Mouse (Mus musculus): Measurements from ENCODE around the gene Ppfia2. TPM values are rescaled to one million over a fixed set of nuclear protein-coding genes. Genes with fewer than 3 reads are reported as not detected.

The Ppfia2 gene
- polyA plus RNA-seq, 1 experiment, result 0.87 TPM

DNA sequence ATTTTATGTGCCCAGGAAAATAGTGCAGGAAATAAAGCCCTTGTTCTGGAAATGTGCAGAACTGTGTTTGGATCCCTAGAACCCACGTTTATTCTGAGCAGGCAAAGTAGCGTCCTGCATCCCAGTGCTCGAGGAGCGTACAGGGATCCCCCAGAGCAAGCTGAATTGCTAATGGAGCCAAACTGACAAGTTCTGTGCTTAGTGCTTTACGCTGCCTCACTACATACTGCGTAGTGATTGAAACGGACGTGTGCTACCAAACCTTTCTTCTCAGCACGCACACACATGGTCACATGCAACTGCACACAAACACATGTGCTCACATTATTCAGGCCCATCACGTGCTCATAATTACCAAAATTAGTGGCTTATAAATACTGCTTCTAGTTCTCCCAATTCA, 153.2 kb downstream of the Ppfia2 start:
- Histone ChIP-seq H3K4me1 (ENCODE audit: control insufficient read depth, insufficient read depth, low read length) (no peaks in the 10 kb centered on the region), H3K27ac (ENCODE audit: control insufficient read depth, insufficient read depth, low read depth, low read length, poor library complexity) (no peak overlapping the region), H3K4me3 (replicated peaks; ENCODE audit: control insufficient read depth, low read depth, low read length) (no peak overlapping the region)
- 74% methylated on average over 10 of the region's 10 CpGs for WGBS
- TF ChIP-seq CTCF (IDR thresholded peaks at IDR 0.05; ENCODE audit: control insufficient read depth, insufficient read depth, low read length) (no peak), POLR2A (IDR thresholded peaks at IDR 0.05; ENCODE audit: borderline replicate concordance, control insufficient read depth, low read depth, low read length) (no peak)

DNA sequence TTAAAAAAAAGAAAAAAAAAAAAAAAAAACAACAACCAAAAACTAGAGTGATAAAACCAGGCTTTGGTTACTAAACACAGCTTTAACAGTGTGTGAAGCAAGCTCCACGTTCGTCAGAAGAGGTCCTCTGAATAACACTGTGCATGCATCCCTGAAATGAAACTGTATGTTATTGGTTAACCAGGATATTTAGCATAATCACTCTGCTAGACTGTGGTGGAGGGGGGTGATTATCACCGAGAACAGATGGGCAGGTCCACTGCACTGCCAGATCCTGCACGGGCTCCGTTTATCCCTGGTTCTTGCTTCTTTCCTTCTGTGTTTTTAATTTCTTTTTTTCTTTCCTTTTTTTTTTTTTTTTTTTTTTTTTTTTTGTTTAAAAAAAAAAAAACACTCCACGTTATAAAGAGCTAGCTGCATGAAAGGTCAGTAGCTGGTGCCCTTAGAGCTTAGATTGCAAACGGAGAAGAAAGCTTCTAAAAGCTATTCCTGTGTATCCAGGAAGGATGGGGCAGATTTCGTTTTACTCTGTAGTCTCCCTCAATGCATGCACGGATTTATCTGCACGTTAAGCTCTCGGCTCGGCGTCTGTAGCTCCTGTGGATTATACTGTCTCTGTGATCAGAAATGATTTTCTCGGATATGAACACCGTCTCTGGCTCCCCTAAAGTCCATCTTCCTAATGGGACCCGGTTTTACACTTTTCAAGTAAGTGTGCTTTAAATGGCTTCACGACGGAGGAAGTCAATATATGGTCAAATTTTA, 162.2 kb downstream of the Ppfia2 start:
- 70% methylated on average over 18 of the region's 18 CpGs for WGBS

DNA sequence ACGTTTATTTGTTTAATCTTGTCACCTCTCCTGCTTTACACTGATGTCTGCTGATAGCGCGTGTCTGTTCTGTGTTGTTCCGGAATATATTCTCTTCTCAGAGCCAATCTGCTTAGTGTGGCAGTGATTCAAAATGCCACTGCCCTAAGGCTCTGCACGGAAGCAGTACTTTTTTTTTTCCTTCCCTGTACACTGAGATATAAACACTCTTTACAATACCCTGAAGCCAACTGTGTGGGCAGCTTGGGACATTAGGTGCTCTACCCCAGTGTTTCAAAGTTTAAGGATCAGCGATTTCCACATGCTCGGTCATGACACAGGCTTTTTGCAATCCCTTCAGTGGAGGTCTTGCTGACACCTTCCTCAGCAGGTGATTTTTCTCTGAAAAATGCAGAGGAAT, 163.8 kb downstream of the Ppfia2 start:
- H3K4me3 ChIP-seq (replicated peaks; ENCODE audit: control insufficient read depth, low read depth, low read length), result no peak overlapping the region
- no peaks in the 10 kb centered on the region for H3K4me1 ChIP-seq (ENCODE audit: control insufficient read depth, insufficient read depth, low read length)
- no peak for TF ChIP-seq CTCF (IDR thresholded peaks at IDR 0.05; ENCODE audit: control insufficient read depth, insufficient read depth, low read length)
- H3K27ac ChIP-seq (ENCODE audit: control insufficient read depth, insufficient read depth, low read depth, low read length, poor library complexity), result no peak overlapping the region
- WGBS, result 81% methylated on average over 7 of the region's 7 CpGs

More for the DNA sequence above, 162.2 kb downstream of the Ppfia2 start:
- TF ChIP-seq CTCF (IDR thresholded peaks at IDR 0.05; ENCODE audit: control insufficient read depth, insufficient read depth, low read length), result no peak
- TF ChIP-seq POLR2A (IDR thresholded peaks at IDR 0.05; ENCODE audit: borderline replicate concordance, control insufficient read depth, low read depth, low read length), result no peak
- no peak overlapping the region for H3K4me3 ChIP-seq (replicated peaks; ENCODE audit: control insufficient read depth, low read depth, low read length)
- no peak overlapping the region for H3K27ac ChIP-seq (ENCODE audit: control insufficient read depth, insufficient read depth, low read depth, low read length, poor library complexity)
- H3K4me1 ChIP-seq (ENCODE audit: control insufficient read depth, insufficient read depth, low read length), result no peaks in the 10 kb centered on the region

DNA sequence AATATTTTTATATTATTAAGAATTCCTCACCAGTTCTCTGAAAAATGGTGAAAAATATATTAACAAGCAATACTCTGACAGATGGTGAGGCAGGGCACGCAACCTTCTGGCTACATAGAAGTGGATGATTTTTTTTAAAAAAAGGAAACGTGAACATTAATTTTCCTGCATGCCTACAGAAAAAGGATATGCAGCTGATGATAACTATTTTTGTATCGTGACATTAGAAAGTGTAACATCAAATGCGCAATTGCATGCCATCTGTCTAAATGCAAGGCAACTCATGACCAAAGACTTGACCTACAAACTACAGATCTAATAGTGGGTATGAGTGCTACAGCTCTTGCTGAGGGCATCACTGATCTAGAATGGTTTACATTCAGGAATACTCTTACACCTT, 182.1 kb downstream of the Ppfia2 start:
- WGBS, result 77% methylated on average over 4 of the region's 4 CpGs
- H3K4me1 ChIP-seq (ENCODE audit: control insufficient read depth, insufficient read depth, low read length), result no peaks in the 10 kb centered on the region
- H3K4me3 ChIP-seq (replicated peaks; ENCODE audit: control insufficient read depth, low read depth, low read length), result no peak overlapping the region
- TF ChIP-seq POLR2A (IDR thresholded peaks at IDR 0.05; ENCODE audit: borderline replicate concordance, control insufficient read depth, low read depth, low read length) (no peak), CTCF (IDR thresholded peaks at IDR 0.05; ENCODE audit: control insufficient read depth, insufficient read depth, low read length) (no peak)
- no peak overlapping the region for H3K27ac ChIP-seq (ENCODE audit: control insufficient read depth, insufficient read depth, low read depth, low read length, poor library complexity)

DNA sequence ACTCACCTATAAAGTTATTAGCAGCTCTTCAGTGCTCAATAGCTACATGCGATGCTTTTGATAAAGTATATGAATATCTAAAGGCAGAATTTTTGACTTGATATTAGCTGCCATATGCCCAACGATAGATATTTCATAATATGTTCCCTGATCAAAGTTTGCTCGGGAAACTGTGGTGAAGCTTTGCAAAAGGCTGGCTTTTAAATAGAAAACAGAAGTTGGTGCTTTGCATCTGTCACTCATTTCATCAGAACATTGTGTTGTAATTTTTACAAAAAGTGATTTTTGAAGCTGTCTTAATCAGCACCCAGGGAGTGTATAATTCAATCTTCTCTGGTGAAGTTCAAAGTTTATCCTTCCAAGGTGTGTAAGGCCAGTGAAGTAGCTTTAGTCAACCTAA, 195.1 kb downstream of the Ppfia2 start:
- WGBS, result 68% methylated on average over 3 of the region's 3 CpGs
- Histone ChIP-seq H3K4me3 (replicated peaks; ENCODE audit: control insufficient read depth, low read depth, low read length) (no peak overlapping the region), H3K4me1 (ENCODE audit: control insufficient read depth, insufficient read depth, low read length) (no peaks in the 10 kb centered on the region), H3K27ac (ENCODE audit: control insufficient read depth, insufficient read depth, low read depth, low read length, poor library complexity) (no peak overlapping the region)
- no peak for TF ChIP-seq CTCF (IDR thresholded peaks at IDR 0.05; ENCODE audit: control insufficient read depth, insufficient read depth, low read length)
- TF ChIP-seq POLR2A (IDR thresholded peaks at IDR 0.05; ENCODE audit: borderline replicate concordance, control insufficient read depth, low read depth, low read length), result no peak

DNA sequence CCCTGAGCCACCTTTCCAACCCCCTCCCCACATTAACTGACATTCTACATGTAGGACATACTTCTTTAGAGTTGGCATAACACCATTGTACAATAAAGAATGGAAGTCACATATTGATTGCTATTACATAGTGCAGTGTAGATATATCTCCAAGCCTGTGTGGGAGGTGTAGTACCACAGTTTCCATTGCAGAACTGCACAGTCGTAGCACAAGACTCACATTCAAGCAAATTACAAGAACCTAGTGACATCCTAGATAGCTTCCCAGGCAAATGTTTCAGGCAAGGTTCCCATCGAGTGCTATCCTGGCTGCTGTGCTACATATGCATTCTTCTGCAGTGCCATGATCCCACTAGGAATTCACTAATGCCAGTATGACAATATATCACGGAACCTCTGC, 200.0 kb downstream of the Ppfia2 start:
- H3K4me1 ChIP-seq (ENCODE audit: control insufficient read depth, insufficient read depth, low read length), result no peaks in the 10 kb centered on the region
- no peak overlapping the region for H3K27ac ChIP-seq (ENCODE audit: control insufficient read depth, insufficient read depth, low read depth, low read length, poor library complexity)
- 78% methylated on average over 3 of the region's 3 CpGs for WGBS
- no peak for TF ChIP-seq CTCF (IDR thresholded peaks at IDR 0.05; ENCODE audit: control insufficient read depth, insufficient read depth, low read length)
- no peak for TF ChIP-seq POLR2A (IDR thresholded peaks at IDR 0.05; ENCODE audit: borderline replicate concordance, control insufficient read depth, low read depth, low read length)
- no peak overlapping the region for H3K4me3 ChIP-seq (replicated peaks; ENCODE audit: control insufficient read depth, low read depth, low read length)

DNA sequence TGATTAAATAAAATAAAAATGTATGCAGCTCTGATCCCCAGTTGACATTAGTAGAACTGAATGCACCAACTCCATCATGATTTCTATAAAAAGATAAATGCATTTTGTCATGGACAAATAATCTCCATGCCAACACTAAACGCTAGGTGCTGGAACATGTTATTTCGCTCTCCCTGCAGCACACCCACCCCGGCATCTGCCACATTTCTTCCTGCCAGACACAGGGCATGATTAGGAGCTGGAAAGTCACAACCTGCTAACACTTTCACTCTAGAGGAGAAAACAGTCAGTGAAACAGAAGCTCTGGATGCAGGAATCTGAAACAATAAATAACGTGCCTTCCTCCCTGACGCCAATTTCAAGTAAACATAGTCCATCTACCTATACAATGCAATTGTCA, 211.3 kb downstream of the Ppfia2 start:
- H3K4me3 ChIP-seq (replicated peaks; ENCODE audit: control insufficient read depth, low read depth, low read length), result no peak overlapping the region
- TF ChIP-seq POLR2A (IDR thresholded peaks at IDR 0.05; ENCODE audit: borderline replicate concordance, control insufficient read depth, low read depth, low read length), result no peak
- no peak for TF ChIP-seq CTCF (IDR thresholded peaks at IDR 0.05; ENCODE audit: control insufficient read depth, insufficient read depth, low read length)
- no peaks in the 10 kb centered on the region for H3K4me1 ChIP-seq (ENCODE audit: control insufficient read depth, insufficient read depth, low read length)
- no peak overlapping the region for H3K27ac ChIP-seq (ENCODE audit: control insufficient read depth, insufficient read depth, low read depth, low read length, poor library complexity)
- 88% methylated on average over 5 of the region's 5 CpGs for WGBS

DNA sequence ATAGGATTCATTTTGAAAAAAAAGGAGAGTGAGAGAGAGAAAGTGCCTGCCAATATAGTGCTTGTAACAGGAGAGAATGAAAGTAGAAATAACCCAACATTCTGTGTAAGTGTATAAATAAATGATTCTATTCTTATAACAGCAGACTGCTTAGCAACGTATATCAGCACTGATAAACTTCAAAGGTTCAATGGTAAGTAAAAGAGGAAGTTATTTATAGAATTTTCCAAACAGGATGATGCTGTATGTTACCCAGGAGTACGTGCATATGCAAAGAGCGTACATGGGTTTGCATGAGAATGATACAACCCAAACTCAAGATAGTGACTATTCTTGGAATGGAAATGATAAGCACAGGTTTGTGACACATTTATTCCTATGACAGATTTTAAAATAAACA, 215.4 kb downstream of the Ppfia2 start:
- H3K4me1 ChIP-seq (ENCODE audit: control insufficient read depth, insufficient read depth, low read length), result no peaks in the 10 kb centered on the region
- H3K27ac ChIP-seq (ENCODE audit: control insufficient read depth, insufficient read depth, low read depth, low read length, poor library complexity), result no peak overlapping the region
- no peak for TF ChIP-seq CTCF (IDR thresholded peaks at IDR 0.05; ENCODE audit: control insufficient read depth, insufficient read depth, low read length)
- no peak for TF ChIP-seq POLR2A (IDR thresholded peaks at IDR 0.05; ENCODE audit: borderline replicate concordance, control insufficient read depth, low read depth, low read length)
- no peak overlapping the region for H3K4me3 ChIP-seq (replicated peaks; ENCODE audit: control insufficient read depth, low read depth, low read length)
- whole genome bisulfite sequencing, result 57% methylated on average over 3 of the region's 3 CpGs

DNA sequence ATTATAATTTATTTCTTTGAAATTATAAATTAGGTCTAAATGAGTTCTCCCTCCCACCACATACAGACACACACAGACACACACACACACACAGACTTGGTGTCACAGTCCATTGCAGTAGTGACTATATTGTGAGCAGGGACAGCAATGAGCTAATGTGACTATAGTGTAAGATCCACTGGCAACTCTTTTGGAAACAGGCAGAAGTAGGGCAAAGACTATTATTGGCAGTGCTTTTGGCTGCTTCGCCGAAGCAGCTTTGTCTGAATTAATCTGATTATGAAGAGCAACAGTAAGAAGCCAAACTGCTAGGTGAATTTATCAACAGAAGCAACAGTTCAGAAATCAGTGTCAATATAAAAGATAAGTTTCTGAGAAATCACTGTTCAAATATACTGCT, 249.8 kb downstream of the Ppfia2 start:
- TF ChIP-seq CTCF (IDR thresholded peaks at IDR 0.05; ENCODE audit: control insufficient read depth, insufficient read depth, low read length), result no peak
- no peak for TF ChIP-seq POLR2A (IDR thresholded peaks at IDR 0.05; ENCODE audit: borderline replicate concordance, control insufficient read depth, low read depth, low read length)
- 80% methylated on average over 2 of the region's 2 CpGs for WGBS
- Histone ChIP-seq H3K27ac (ENCODE audit: control insufficient read depth, insufficient read depth, low read depth, low read length, poor library complexity) (no peak overlapping the region), H3K4me1 (ENCODE audit: control insufficient read depth, insufficient read depth, low read length) (no peaks in the 10 kb centered on the region), H3K4me3 (replicated peaks; ENCODE audit: control insufficient read depth, low read depth, low read length) (no peak overlapping the region)
